Mouse (Mus musculus) spleen, adult 2 months (tissue): ENCODE measurements around the gene Gm10644. TPM values are rescaled to one million over a fixed set of nuclear protein-coding genes. Genes with fewer than 3 reads are reported as not detected.

Experiments
- DNase-seq, 2 experiments: peaks; one replicate each; pipeline versions ENCODE4 v3.0.0 to v3.0.0-alpha.2; 2012 to 2021; ENCODE audit warnings: low spot score in 2 of 2, low read depth in 1 of 2
- H3K27ac ChIP-seq: fragments of 200-500 bp; 2 replicates; pipeline ENCODE4 v1.5.1; 2012; ENCODE audit warnings: low read length, inconsistent platforms; ENCODE audit not compliant: insufficient read depth
- H3K27me3 ChIP-seq: fragments of 200-500 bp; 2 replicates; pipeline ENCODE4 v1.6.1; 2012; ENCODE audit warnings: mild to moderate bottlenecking, moderate library complexity, low read length, inconsistent platforms; ENCODE audit not compliant: control insufficient read depth, insufficient read depth
- H3K36me3 ChIP-seq: fragments of 200-500 bp; 2 replicates; pipeline ENCODE4 v1.6.1; 2012; ENCODE audit warnings: mild to moderate bottlenecking, low read length, inconsistent platforms; ENCODE audit not compliant: control insufficient read depth, insufficient read depth
- H3K4me1 ChIP-seq: fragments of 200-500 bp; 2 replicates; pipeline ENCODE4 v1.6.1; 2011; ENCODE audit warnings: inconsistent platforms; ENCODE audit not compliant: control insufficient read depth, insufficient read depth, insufficient read length
- H3K4me3 ChIP-seq: fragments of 200-500 bp; 2 replicates; pipeline ENCODE4 v1.5.1; 2011; ENCODE audit warnings: mild to moderate bottlenecking, inconsistent platforms; ENCODE audit not compliant: insufficient read depth, insufficient read length; ENCODE audit errors: extremely low read depth
- CTCF ChIP-seq: fragments of 200-500 bp; IDR thresholded peaks from 2 replicates; pipeline ENCODE4 v1.5.1; 2011; ENCODE audit warnings: mild to moderate bottlenecking, inconsistent platforms; ENCODE audit not compliant: insufficient read depth, insufficient read length, insufficient replicate concordance; ENCODE audit errors: extremely low read depth
- POLR2A ChIP-seq: fragments of 200-500 bp; IDR thresholded peaks from 2 replicates; pipeline ENCODE4 v1.6.1; 2011; ENCODE audit warnings: low read depth, low read length, inconsistent platforms
- WGBS: fragments of 180-500 bp; shearing (Covaris S2); methylation state at CpG from one replicate; pipeline ENCODE4 v1.1.7; 2018; 5-methylcytosine and 5-hydroxymethylcytosine counted together
- polyA plus RNA-seq: library from polyadenylated mRNA; depleted of rRNA; stranded (reverse); fragments of >200 nt; gene quantifications from 2 replicates; pipeline ENCODE4 v1.2.3, GENCODE M21; 2012

The Gm10644 gene
- polyA plus RNA-seq, 1 experiment: 1.3 TPM

DNA sequence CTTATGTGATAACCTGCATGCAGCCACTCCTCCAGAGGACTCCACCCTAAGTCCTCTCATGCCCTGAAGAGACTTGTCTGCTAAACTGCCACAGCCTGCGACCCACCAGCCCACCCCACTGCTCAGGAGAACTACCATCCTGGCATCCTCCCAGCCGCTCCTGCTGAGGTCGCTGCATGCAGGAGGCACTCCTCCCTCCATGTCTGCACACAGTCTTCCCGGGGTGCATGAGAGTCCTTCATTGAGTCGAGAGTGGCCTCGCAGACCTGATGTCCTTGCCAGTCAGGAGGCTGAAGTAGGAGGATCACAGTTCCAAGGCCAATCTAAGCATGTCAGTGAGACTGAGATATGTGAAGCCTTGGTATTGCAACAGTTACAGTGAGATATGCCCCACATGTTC lies 37.4 kb downstream of the Gm10644 start:
- WGBS: 80% methylated on average over 6 of the region's 6 CpGs
- no peaks in the 10 kb centered on the region; the same call in 1 of the 2 replicates for H3K4me1 ChIP-seq
- no peak overlapping the region for H3K4me3 ChIP-seq
- no peak overlapping the region for H3K27ac ChIP-seq
- H3K36me3 ChIP-seq: no peaks in the 10 kb centered on the region
- DNase-seq: no peak
- TF ChIP-seq POLR2A: no peak
- no peak for TF ChIP-seq CTCF
- H3K27me3 ChIP-seq: no peaks in the 10 kb centered on the region

- no peak for TF ChIP-seq CTCF
- TF ChIP-seq POLR2A: no peak
- H3K27me3 ChIP-seq: no peaks in the 10 kb centered on the region
- no peak overlapping the region for H3K4me3 ChIP-seq
- 36% methylated on average over 5 of the region's 5 CpGs for WGBS
- H3K27ac ChIP-seq: no peak overlapping the region
- no peaks in the 10 kb centered on the region; the same call in 1 of the 2 replicates for H3K4me1 ChIP-seq
- DNase-seq: no peak
- H3K36me3 ChIP-seq: no peaks in the 10 kb centered on the region
Observed at GRCm38 (mm10) chr8:83916015-83916414, 39.0 kb downstream of the Gm10644 start.

DNA sequence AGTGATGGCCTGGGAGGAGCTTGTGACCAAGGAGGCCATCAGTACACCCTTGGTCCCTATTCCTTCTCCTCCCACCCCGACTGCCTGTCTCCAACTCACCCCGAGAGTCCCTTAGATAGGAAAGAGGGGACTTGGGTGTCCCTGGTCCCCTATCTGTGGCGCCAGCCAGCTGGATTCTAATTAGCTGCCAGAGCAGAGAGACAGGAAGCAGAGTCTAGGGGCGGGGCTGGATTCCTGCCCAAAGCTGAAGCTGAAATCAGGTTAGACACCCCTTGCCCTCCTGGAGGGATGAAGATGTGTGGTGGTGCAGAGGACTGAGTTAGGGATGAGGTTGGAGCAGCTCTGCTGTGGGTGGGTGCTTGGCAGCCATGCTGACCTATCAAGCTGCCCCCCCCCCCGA lies 40.1 kb downstream of the Gm10644 start:
- H3K36me3 ChIP-seq: no peaks in the 10 kb centered on the region
- H3K27me3 ChIP-seq: no peaks in the 10 kb centered on the region
- DNase-seq: no peak
- TF ChIP-seq CTCF (no peak), POLR2A (no peak)
- no peak overlapping the region for H3K27ac ChIP-seq
- no peak overlapping the region for H3K4me3 ChIP-seq
- no peaks in the 10 kb centered on the region; the same call in 1 of the 2 replicates for H3K4me1 ChIP-seq
- 45% methylated on average over 5 of the region's 5 CpGs for WGBS

DNA sequence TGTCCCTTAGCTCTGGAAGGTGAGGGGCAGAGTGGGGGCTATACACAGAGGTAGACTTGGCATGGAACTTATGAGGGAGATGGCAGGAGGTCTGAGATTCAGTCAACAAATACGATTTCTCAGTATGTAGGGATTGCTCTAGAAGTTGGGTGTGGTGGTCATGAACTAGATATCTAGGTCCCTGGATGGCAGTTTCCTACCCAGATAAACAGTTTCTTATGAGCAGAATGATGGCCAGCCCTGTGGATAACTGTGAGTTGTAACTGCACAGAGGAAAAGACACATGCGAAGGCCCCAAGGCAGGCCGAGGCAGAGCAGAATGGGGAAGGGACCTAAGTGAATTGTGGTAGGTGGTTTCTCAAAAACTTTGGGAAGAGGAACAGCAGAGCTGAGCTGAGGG lies 40.8 kb downstream of the Gm10644 start:
- H3K27me3 ChIP-seq: no peaks in the 10 kb centered on the region
- no peak for TF ChIP-seq CTCF
- no peak for TF ChIP-seq POLR2A

DNA sequence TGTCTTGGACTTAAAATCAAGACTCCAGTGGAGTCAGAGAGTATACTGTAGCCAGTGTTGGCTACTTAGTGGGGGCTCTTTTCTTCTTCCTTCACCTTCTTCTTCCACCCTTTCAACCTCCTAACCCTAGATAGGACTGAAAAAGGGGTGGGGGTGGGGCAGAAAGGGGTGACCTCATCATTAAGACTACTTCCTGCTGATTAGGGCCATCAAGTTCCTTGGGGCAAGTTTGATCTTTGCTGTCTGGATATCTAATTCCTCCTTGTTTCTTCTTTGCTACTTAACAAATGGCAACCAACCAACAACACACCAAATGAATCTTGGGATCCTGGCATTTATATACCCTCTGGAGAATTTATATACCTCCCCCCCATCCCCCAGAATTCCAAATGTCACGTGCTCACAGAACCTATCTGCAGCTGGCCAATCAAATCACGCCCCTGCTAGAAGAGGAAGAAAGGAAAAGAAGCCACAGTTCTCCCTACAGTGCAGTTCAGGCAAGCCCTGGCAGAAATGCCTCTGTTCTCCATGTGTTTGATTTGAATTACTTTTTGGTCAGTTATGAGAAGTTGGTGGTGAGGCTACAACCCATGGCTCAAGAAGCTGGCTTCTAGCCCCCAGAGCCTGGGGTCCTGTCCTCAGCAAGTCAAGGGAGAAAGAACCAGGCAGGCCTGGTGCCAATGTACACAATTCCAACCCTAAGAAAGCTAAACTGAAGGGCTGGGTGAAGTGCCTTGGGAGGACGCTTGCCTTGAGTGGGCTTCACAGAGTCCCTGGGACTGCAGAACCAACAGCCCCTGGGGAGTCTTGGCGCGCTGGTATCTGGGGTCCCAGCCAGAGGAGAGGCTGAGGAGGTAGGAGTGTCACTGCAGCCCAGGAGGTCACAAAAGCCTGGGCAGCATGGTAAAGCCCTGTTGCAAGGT lies 42.9 kb downstream of the Gm10644 start:
- 76% methylated on average over 5 of the region's 5 CpGs for WGBS

More for the DNA sequence above, 40.8 kb downstream of the Gm10644 start:
- no peak overlapping the region for H3K4me3 ChIP-seq
- H3K27ac ChIP-seq: no peak overlapping the region
- 82% methylated on average over 3 of the region's 3 CpGs for WGBS
- no peak for DNase-seq
- no peaks in the 10 kb centered on the region for H3K36me3 ChIP-seq
- no peaks in the 10 kb centered on the region; the same call in 1 of the 2 replicates for H3K4me1 ChIP-seq

DNA sequence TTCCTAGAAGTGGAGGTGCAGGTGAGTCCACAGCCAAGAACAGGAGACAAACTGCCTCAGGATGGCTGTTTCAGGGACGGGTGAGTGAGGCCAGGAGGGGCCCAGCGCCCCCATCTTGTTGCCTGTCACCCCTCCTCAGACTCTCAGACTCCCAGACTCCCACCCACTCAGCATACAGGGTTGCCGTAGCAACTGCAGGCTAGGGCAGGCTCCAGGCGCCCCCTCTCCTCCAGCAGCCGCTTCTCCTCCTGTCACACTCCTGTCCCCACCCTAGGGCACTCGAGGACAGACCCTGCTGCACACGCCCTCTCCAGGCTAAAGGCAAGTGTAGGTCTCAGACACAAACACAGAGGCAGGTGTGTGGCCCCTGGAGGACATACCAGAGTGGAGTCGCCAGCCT lies 45.7 kb downstream of the Gm10644 start:
- WGBS: 87% methylated on average over 8 of the region's 8 CpGs
- no peak overlapping the region for H3K4me3 ChIP-seq
- H3K27ac ChIP-seq: no peak overlapping the region
- DNase-seq: no peak
- no peaks in the 10 kb centered on the region for H3K27me3 ChIP-seq
- no peaks in the 10 kb centered on the region for H3K36me3 ChIP-seq
- no peaks in the 10 kb centered on the region for H3K4me1 ChIP-seq
- no peak for TF ChIP-seq CTCF
- TF ChIP-seq POLR2A: no peak

More for the DNA sequence above, 42.9 kb downstream of the Gm10644 start:
- H3K4me3 ChIP-seq: no peak overlapping the region
- H3K27ac ChIP-seq: no peak overlapping the region
- no peaks in the 10 kb centered on the region for H3K27me3 ChIP-seq
- TF ChIP-seq POLR2A: no peak
- TF ChIP-seq CTCF: no peak
- DNase-seq: no peak
- no peaks in the 10 kb centered on the region for H3K36me3 ChIP-seq
- no peaks in the 10 kb centered on the region; the same call in 1 of the 2 replicates for H3K4me1 ChIP-seq

DNA sequence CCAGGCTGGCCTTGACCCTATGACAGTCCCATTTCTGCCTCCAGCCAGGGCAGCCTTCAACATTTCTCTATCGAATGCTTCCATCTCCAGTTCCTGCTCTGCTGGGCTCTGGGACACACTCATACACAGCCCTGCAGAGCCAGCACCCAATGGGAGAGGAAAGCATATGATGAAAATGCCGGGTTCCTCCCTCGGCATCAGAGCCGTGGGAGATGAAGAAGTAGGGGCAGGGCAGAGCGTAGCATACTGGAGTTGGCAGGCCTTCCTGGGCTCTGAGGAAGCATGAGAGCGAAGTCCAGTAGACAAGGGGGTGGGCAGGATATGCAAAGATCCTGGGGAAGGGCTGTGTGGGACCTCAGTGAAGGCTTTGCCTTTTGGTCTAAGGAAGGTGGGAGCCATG lies 46.4 kb downstream of the Gm10644 start:
- TF ChIP-seq POLR2A: no peak
- no peak for TF ChIP-seq CTCF
- H3K27ac ChIP-seq: no peak overlapping the region
- no peaks in the 10 kb centered on the region for H3K4me1 ChIP-seq
- DNase-seq: no peak
- no peak overlapping the region for H3K4me3 ChIP-seq
- no peaks in the 10 kb centered on the region for H3K36me3 ChIP-seq
- 86% methylated on average over 6 of the region's 6 CpGs for whole genome bisulfite sequencing
- H3K27me3 ChIP-seq: no peaks in the 10 kb centered on the region
